Mouse (Mus musculus) embryonic facial prominence, embryonic 14.5 days (tissue): ENCODE data around the gene Chchd6. TPM values are rescaled to one million over a fixed set of nuclear protein-coding genes. Genes with fewer than 3 reads are reported as not detected.

ENCODE experiments used
- ATAC-seq: fragments of 200-750 bp; cut with Nextera tagmentation; 2 replicates; pipeline ENCODE4 v1.8.0; 2017; ENCODE audit warnings: low read depth, moderate number of reproducible peaks, moderate TSS enrichment
- DNase-seq: peaks from one replicate; pipeline ENCODE4 v3.0.0-alpha.2; 2015; ENCODE audit warnings: low spot score
- H3K27ac ChIP-seq: fragments of 300-500 bp; sonication (generic); replicated peaks from 2 replicates; pipeline ENCODE4 v1.5.1; 2014; ENCODE audit warnings: low read depth, mild to moderate bottlenecking, low read length, moderate library complexity
- H3K27me3 ChIP-seq: fragments of 300-500 bp; sonication (generic); replicated peaks from 2 replicates; pipeline ENCODE4 v1.6.1; 2014; ENCODE audit warnings: low read length; ENCODE audit not compliant: control insufficient read depth, insufficient read depth
- H3K36me3 ChIP-seq: fragments of 300-500 bp; sonication (generic); 2 replicates; pipeline ENCODE4 v1.6.1; 2014; ENCODE audit warnings: low read length, mixed read lengths; ENCODE audit not compliant: control insufficient read depth, insufficient read depth
- H3K4me1 ChIP-seq: fragments of 300-500 bp; sonication (generic); 2 replicates; pipeline ENCODE4 v1.6.1; 2014; ENCODE audit warnings: antibody characterized with exemption, low read length; ENCODE audit not compliant: control insufficient read depth, insufficient read depth
- H3K4me2 ChIP-seq: fragments of 300-500 bp; sonication (generic); 2 replicates; pipeline ENCODE4 v1.6.1; 2014; ENCODE audit warnings: low read depth, mild to moderate bottlenecking, low read length, moderate library complexity, mixed read lengths
- H3K4me3 ChIP-seq: fragments of 300-500 bp; sonication (generic); 2 replicates; pipeline ENCODE4 v1.5.1; 2014; ENCODE audit warnings: low read depth, mild to moderate bottlenecking, low read length
- H3K9ac ChIP-seq: fragments of 300-500 bp; sonication (generic); 2 replicates; pipeline ENCODE4 v1.6.1; 2014; ENCODE audit warnings: low read depth, mild to moderate bottlenecking, low read length, moderate library complexity, mixed read lengths
- H3K9me3 ChIP-seq: fragments of 300-500 bp; sonication (generic); 2 replicates; pipeline ENCODE4 v1.6.1; 2016; ENCODE audit warnings: low read length; ENCODE audit not compliant: control insufficient read depth
- WGBS: fragments of 180-500 bp; shearing (Covaris S2); extraction: QIAGEN DNeasy Blood & Tissue Kit; methylation state at CpG from one replicate; pipeline ENCODE4 v1.1.7; 2014; 5-methylcytosine and 5-hydroxymethylcytosine counted together
- polyA plus RNA-seq: library from polyadenylated mRNA; unstranded; fragments of >200 nt; fragmentation: Nextera tagmentation; extraction: Ambion mirVana; gene quantifications from 2 replicates; pipeline ENCODE4 v1.2.1, GENCODE M21; 2014

The Chchd6 gene
- polyA plus RNA-seq, 1 experiment from 2014 or later, result 53.5 TPM

DNA sequence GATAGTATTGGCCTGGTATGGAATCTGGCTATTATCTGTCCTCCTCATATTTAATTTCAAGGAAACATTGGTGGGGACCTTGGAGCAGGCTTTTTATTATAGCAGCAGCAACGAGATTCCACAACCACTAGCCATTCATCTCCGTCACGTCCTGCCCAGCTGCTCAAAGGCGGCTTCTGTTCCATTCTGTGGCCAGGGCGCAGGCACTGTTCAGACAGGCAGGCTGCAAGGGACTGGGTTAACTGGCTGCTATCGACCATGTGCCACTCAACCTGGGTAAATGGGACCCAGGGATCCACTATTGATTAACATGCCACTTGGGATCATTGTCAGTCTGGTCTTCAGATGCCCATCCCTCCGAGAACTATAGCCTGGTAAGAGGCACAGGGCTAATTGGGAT lies 205.7 kb downstream of the Chchd6 start:
- ATAC-seq, result no peak
- no peak overlapping the region for H3K4me3 ChIP-seq
- H3K9me3 ChIP-seq, result no peaks in the 10 kb centered on the region
- no peak for DNase-seq
- H3K4me1 ChIP-seq, result no peaks in the 10 kb centered on the region
- no peaks in the 10 kb centered on the region for H3K36me3 ChIP-seq
- H3K27ac ChIP-seq, result no peak overlapping the region
- H3K27me3 ChIP-seq, result no peaks in the 10 kb centered on the region
- H3K9ac ChIP-seq, result no peak overlapping the region
- H3K4me2 ChIP-seq, result no peak overlapping the region
- 79% methylated on average over 7 of the region's 7 CpGs for WGBS

- 70% methylated on average over 1 of the region's 1 CpGs for WGBS
Measured at GRCm38 (mm10) chr6:89386956-89387355, 208.5 kb downstream of the Chchd6 start.

GRCm38 (mm10) chr6:89384699-89385098 lies 210.8 kb downstream of the Chchd6 start:
- Histone ChIP-seq H3K4me3 (no peak overlapping the region), H3K27ac (no peak overlapping the region), H3K36me3 (no peaks in the 10 kb centered on the region), H3K9ac (no peak overlapping the region), H3K27me3 (no peaks in the 10 kb centered on the region), H3K4me1 (no peaks in the 10 kb centered on the region), H3K4me2 (no peak overlapping the region), H3K9me3 (no peaks in the 10 kb centered on the region)
- DNase-seq (no peak), ATAC-seq (no peak)
- 82% methylated on average over 2 of the region's 2 CpGs for WGBS

More at GRCm38 (mm10) chr6:89386956-89387355, 208.5 kb downstream of the Chchd6 start:
- Histone ChIP-seq H3K4me2 (no peak overlapping the region), H3K27ac (no peak overlapping the region), H3K9ac (no peak overlapping the region), H3K36me3 (no peaks in the 10 kb centered on the region), H3K27me3 (no peaks in the 10 kb centered on the region), H3K4me3 (no peak overlapping the region), H3K4me1 (no peaks in the 10 kb centered on the region), H3K9me3 (no peaks in the 10 kb centered on the region)
- ATAC-seq, result no peak
- no peak for DNase-seq

GRCm38 (mm10) chr6:89381851-89382250 lies 213.6 kb downstream of the Chchd6 start:
- no peak overlapping the region for H3K9ac ChIP-seq
- no peaks in the 10 kb centered on the region for H3K9me3 ChIP-seq
- no peaks in the 10 kb centered on the region for H3K27me3 ChIP-seq
- ATAC-seq (no peak), DNase-seq (no peak)
- 33% methylated on average over 5 of the region's 5 CpGs for WGBS
- no peak overlapping the region for H3K27ac ChIP-seq
- H3K36me3 ChIP-seq, result no peaks in the 10 kb centered on the region
- no peak overlapping the region for H3K4me2 ChIP-seq
- no peak overlapping the region for H3K4me3 ChIP-seq
- no peaks in the 10 kb centered on the region for H3K4me1 ChIP-seq

- Histone ChIP-seq H3K4me2 (no peak overlapping the region), H3K9ac (no peak overlapping the region), H3K36me3 (no peaks in the 10 kb centered on the region), H3K27me3 (no peaks in the 10 kb centered on the region), H3K9me3 (no peaks in the 10 kb centered on the region), H3K4me3 (no peak overlapping the region), H3K4me1 (no peaks in the 10 kb centered on the region), H3K27ac (no peak overlapping the region)
- DNase-seq, result no peak
- ATAC-seq, result no peak
- WGBS, result 19% methylated on average over 3 of the region's 3 CpGs
Measured at GRCm38 (mm10) chr6:89381172-89381571, 214.3 kb downstream of the Chchd6 start.

DNA sequence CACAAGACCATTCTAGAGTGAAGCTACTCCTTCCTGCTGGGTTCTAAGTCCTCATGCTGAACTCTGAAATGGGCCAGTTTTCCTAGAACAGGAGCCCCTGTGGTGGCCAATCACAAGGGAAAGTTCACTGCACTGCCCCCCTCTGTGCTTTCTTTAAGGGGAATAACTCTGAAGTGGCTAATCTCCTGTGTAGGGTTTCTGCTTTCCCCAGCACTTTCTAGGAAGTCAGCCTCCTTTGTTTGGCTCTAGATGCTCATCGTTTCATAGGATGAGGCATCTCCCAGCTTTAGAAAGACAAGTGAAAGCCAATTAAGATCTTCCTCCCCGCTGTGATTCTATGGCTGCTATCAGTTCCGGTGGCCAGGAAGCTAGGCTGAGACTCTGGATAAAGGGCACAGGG lies 214.7 kb downstream of the Chchd6 start:
- Histone ChIP-seq H3K27ac (no peak overlapping the region), H3K9me3 (no peaks in the 10 kb centered on the region), H3K27me3 (no peaks in the 10 kb centered on the region), H3K4me1 (no peaks in the 10 kb centered on the region), H3K36me3 (no peaks in the 10 kb centered on the region), H3K4me3 (no peak overlapping the region), H3K9ac (no peak overlapping the region), H3K4me2 (no peak overlapping the region)
- WGBS, result 19% methylated on average over 3 of the region's 3 CpGs
- ATAC-seq (no peak), DNase-seq (no peak)

DNA sequence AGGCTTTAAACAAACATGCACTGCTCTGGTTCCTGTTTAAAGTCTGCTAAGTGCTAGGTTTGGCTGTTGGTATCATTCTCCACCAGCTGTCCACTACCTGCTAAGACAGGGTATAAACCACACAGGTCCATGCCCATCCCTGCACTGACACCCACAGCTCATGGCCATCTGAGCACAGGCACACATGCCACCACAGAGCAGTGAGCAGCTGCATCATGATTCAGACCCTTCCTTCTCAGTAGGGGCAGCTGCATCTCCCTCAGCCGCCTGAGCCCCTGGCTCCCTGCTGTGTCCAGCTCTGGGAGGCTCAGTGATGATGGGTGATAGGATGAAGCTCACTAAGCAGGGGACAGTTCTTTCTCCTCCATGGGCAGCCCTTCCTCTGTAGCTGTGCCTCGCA lies 217.2 kb downstream of the Chchd6 start:
- 74% methylated on average over 2 of the region's 2 CpGs for WGBS
- Histone ChIP-seq H3K4me1 (no peaks in the 10 kb centered on the region), H3K27ac (no peak overlapping the region), H3K9ac (no peak overlapping the region), H3K4me3 (no peak overlapping the region), H3K36me3 (no peaks in the 10 kb centered on the region), H3K27me3 (no peaks in the 10 kb centered on the region), H3K9me3 (no peaks in the 10 kb centered on the region), H3K4me2 (no peak overlapping the region)
- ATAC-seq (no peak), DNase-seq (no peak)

DNA sequence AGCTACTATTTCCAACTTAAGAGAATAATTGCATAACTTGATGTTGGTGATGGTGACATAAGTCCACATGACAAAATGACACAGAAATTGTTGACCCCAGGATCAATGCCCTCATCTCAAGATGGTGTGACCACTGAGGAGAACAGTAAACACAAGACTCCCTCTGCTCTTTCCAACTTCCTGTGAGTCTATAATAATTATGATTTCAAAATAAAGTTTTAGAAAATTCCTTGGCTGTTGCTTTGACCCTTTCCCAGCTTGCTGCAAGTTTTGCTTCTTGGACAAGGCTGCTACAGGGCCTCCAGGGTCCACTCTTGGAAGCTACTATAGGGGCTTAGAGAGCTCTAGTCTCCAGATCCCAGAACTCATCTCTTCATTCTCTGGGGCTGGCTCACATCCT lies 226.6 kb downstream of the Chchd6 start:
- H3K27ac ChIP-seq, result no peak overlapping the region
- ATAC-seq, result no peak
- no peaks in the 10 kb centered on the region for H3K4me1 ChIP-seq

DNA sequence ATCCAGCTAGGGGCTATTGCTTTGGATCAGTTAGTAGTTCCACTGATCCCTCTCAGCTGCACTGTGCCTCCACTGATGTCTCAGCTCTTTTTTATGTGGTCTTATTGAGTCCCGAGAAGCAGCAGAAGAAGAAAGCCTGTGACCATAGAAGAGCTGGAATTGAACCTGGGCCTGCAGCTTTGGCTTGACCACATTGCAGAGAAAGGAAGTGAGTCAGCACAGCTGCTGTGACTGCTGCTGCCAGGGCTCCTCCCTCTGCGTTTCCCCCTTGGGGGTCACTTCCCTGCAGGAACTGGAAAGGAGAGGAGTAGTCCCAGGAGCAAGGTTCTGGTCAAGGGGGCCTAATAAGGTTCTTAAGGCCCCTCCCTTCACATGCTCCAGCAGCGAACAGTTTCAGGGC lies 231.1 kb downstream of the Chchd6 start:
- Histone ChIP-seq H3K27me3 (no peaks in the 10 kb centered on the region), H3K27ac (no peak overlapping the region), H3K4me1 (peaks cover 22% of the 10 kb centered on the region), H3K4me3 (no peak overlapping the region), H3K4me2 (no peak overlapping the region), H3K9ac (no peak overlapping the region), H3K36me3 (no peaks in the 10 kb centered on the region), H3K9me3 (peaks cover 6% of the 10 kb centered on the region; the same call in 1 of the 2 replicates)
- no peak for DNase-seq
- no peak for ATAC-seq
- 69% methylated on average over 3 of the region's 3 CpGs for WGBS

More for the DNA sequence above, 226.6 kb downstream of the Chchd6 start:
- Histone ChIP-seq H3K4me3 (no peak overlapping the region), H3K36me3 (no peaks in the 10 kb centered on the region), H3K4me2 (no peak overlapping the region), H3K9ac (no peak overlapping the region), H3K27me3 (no peaks in the 10 kb centered on the region), H3K9me3 (peaks cover 6% of the 10 kb centered on the region; the same call in 1 of the 2 replicates)
- DNase-seq, result no peak
